ENCODE assay signal across 7 mouse cellular contexts in the genomic region with DNA sequence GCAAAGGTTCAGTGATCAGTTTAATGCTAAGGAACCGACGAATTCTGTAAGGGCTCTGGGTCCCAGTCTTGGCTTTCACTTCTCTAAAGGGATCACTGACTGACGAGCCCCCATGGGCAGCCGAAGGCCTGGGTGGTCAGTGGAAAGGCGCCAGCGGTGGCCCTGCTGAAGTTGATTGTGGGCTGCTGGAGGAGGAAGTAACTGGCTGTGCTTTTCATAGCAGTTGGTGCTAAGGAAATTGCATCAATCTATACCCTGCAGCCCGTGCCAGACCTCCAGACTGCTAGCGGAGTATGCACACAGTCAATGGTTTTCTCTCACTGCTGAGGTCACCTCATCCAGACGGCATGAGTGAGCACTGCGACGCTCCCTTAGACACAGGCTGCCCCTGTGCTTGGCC. TPM values are rescaled to one million over a fixed set of nuclear protein-coding genes. Genes with fewer than 3 reads are reported as not detected.
A peak's percentile ranks its signal among the peaks of the same experiment; 100 is the strongest.
DNase-seq lines count a peak whose midpoint lies in the region; ATAC-seq and TF ChIP-seq lines count a peak whose summit lies in the region.

No protein-coding gene starts in this region.

- H3K27ac ChIP-seq in forebrain, embryonic 14.5 days (ENCODE audit: low read depth, low read length), result no peak overlapping the region
- H3K27ac ChIP-seq in intestine, embryonic 14.5 days (ENCODE audit: low read depth), result no peak overlapping the region; the same call in 1 of the 2 replicates
- peak overlapping the region; percentile 38 for H3K27ac ChIP-seq in small intestine, adult 2 months (ENCODE audit: insufficient read depth, low read depth, low read length)

- peaks cover 11% of the 10 kb centered on the region; the same call in 1 of the 2 replicates for H3K4me1 ChIP-seq in forebrain, embryonic 14.5 days (ENCODE audit: control insufficient read depth, insufficient read depth, low read length)
- H3K4me1 ChIP-seq in intestine, embryonic 14.5 days (replicated peaks; ENCODE audit: control insufficient read depth, insufficient read depth, low read length), result peaks cover 9% of the 10 kb centered on the region; the same call in 1 of the 2 replicates
- peaks cover 7% of the 10 kb centered on the region; the same call in 1 of the 2 replicates for H3K4me1 ChIP-seq in small intestine, adult 2 months (ENCODE audit: control insufficient read depth, insufficient read depth, insufficient read length, low read length)

- 49% methylated on average over 11 of the region's 11 CpGs for WGBS in forebrain, embryonic 14.5 days
- 55% methylated on average over 11 of the region's 11 CpGs for WGBS in intestine, embryonic 14.5 days
- WGBS in small intestine, adult 2 months, result 48% methylated on average over 11 of the region's 11 CpGs

- H3K9me3 ChIP-seq in forebrain, embryonic 14.5 days (replicated peaks; ENCODE audit: control insufficient read depth, low read length), result no peaks in the 10 kb centered on the region
- no peaks in the 10 kb centered on the region for H3K9me3 ChIP-seq in intestine, embryonic 14.5 days (ENCODE audit: control insufficient read depth, low read length)

- H3K9ac ChIP-seq in forebrain, embryonic 14.5 days (ENCODE audit: low read length), result no peak overlapping the region
- H3K9ac ChIP-seq in intestine, embryonic 14.5 days (ENCODE audit: low read length), result no peak overlapping the region

- no peak for TF ChIP-seq POLR2A in small intestine, adult 2 months (IDR thresholded peaks at IDR 0.05; ENCODE audit: low read depth, low read length)

- DNase-seq in right cerebral cortex, postnatal 14 days, result peak; percentile 39
- no peak for DNase-seq in right cerebral cortex, adult 2 months (ENCODE audit: low spot score in 2 of 2)
- DNase-seq in forebrain, embryonic 14.5 days (ENCODE audit: low spot score), result peak; percentile 39
- no peak for DNase-seq in intestine, embryonic 14.5 days (ENCODE audit: low spot score)
- peak; percentile 45 for DNase-seq in lung, postnatal 14 days
- no peak for DNase-seq in cerebellum, adult 9-10 months

- H3K4me3 ChIP-seq in forebrain, embryonic 14.5 days (ENCODE audit: low read depth, low read length), result no peak overlapping the region
- peak overlapping the region; percentile 67 for H3K4me3 ChIP-seq in intestine, embryonic 14.5 days (ENCODE audit: low read depth, low read length)
- peak overlapping the region; percentile 64 for H3K4me3 ChIP-seq in small intestine, adult 2 months (ENCODE audit: low read depth, low read length)

- 0 out of 2 replicates have a peak, but pooled peaks cover 2% of the 10 kb centered on the region for H3K27me3 ChIP-seq in forebrain, embryonic 14.5 days (replicated peaks; ENCODE audit: control insufficient read depth, insufficient read depth, low read length)
- peaks cover 26% of the 10 kb centered on the region for H3K27me3 ChIP-seq in intestine, embryonic 14.5 days (replicated peaks; ENCODE audit: control insufficient read depth, insufficient read depth, low read length)
- H3K27me3 ChIP-seq in small intestine, adult 2 months (ENCODE audit: control insufficient read depth, insufficient read depth, low read length), result peaks cover 13% of the 10 kb centered on the region

- ATAC-seq in forebrain, embryonic 14.5 days, result no peak
- ATAC-seq in intestine, embryonic 14.5 days (replicated peaks; ENCODE audit: low FRiP score, low TSS enrichment, low read depth), result peak; percentile 34; the same call in 1 of the 2 replicates

- no peaks in the 10 kb centered on the region for H3K36me3 ChIP-seq in forebrain, embryonic 14.5 days (ENCODE audit: control insufficient read depth, insufficient read depth, low read length)
- H3K36me3 ChIP-seq in intestine, embryonic 14.5 days (ENCODE audit: control insufficient read depth, insufficient read depth, low read length), result no peaks in the 10 kb centered on the region
- no peaks in the 10 kb centered on the region for H3K36me3 ChIP-seq in small intestine, adult 2 months (ENCODE audit: control insufficient read depth, insufficient read depth, low read length)

- no peak for TF ChIP-seq CTCF in small intestine, adult 2 months (IDR thresholded peaks at IDR 0.05; ENCODE audit: extremely low read depth, insufficient read length, insufficient replicate concordance, low read depth, low read length)

- peak overlapping the region; percentile 95 for H3K4me2 ChIP-seq in forebrain, embryonic 14.5 days (ENCODE audit: low read length)
- peak overlapping the region; percentile 97 for H3K4me2 ChIP-seq in intestine, embryonic 14.5 days (ENCODE audit: low read length)

RNA-seq across cellular contexts. Expression of a gene that starts 1.3 kb away (rescaled TPM):
- polyA plus RNA-seq in forebrain, embryonic 14.5 days (2014; fragmentation: Nextera tagmentation; extraction: Ambion mirVana), result 8.4 and 10.7 TPM in 2 replicates
- polyA plus RNA-seq in intestine, embryonic 14.5 days (2014; fragmentation: Nextera tagmentation; extraction: Ambion mirVana), result 19.8 and 20.1 TPM in 2 replicates
- polyA plus RNA-seq in small intestine, adult 2 months (2012; rRNA removed), result 16.3 and 21.2 TPM in 2 replicates

RNA-seq across cellular contexts. Expression of a gene that starts 4.5 kb away (rescaled TPM):
- polyA plus RNA-seq in forebrain, embryonic 14.5 days (2014; fragmentation: Nextera tagmentation; extraction: Ambion mirVana), result not detected in 2 replicates
- polyA plus RNA-seq in intestine, embryonic 14.5 days (2014; fragmentation: Nextera tagmentation; extraction: Ambion mirVana), result not detected in 2 replicates
- polyA plus RNA-seq in small intestine, adult 2 months (2012; rRNA removed), result not detected in 2 replicates

RNA-seq across cellular contexts. Expression of a gene that starts 30.8 kb away (rescaled TPM):
- 103 and 114 TPM in 2 replicates for polyA plus RNA-seq in forebrain, embryonic 14.5 days (2014; fragmentation: Nextera tagmentation; extraction: Ambion mirVana)
- polyA plus RNA-seq in intestine, embryonic 14.5 days (2014; fragmentation: Nextera tagmentation; extraction: Ambion mirVana), result 76.5 and 78.3 TPM in 2 replicates
- polyA plus RNA-seq in small intestine, adult 2 months (2012; rRNA removed), result 12.0 and 18.3 TPM in 2 replicates

Comparison
In these comparisons a context has a peak if more than half of its experiments do, and no peak if none do; other contexts are left out.
1. DNase-seq: peak in right cerebral cortex, postnatal 14 days (single experiment), forebrain, embryonic 14.5 days (single experiment) and lung, postnatal 14 days (single experiment); none in right cerebral cortex, adult 2 months (0 of 2), intestine, embryonic 14.5 days (single experiment) and cerebellum, adult 9-10 months (single experiment).